Mouse (Mus musculus) heart, postnatal 25 days (tissue): Measurements from ENCODE around the gene Add1. TPM values are rescaled to one million over a fixed set of nuclear protein-coding genes. Genes with fewer than 3 reads are reported as not detected.
"Not testable (repeated sequence)": the region's sequence is repeated elsewhere in the genome, so short reads cannot be mapped to it uniquely, and the experiment has no call there.

Experiments used
- DNase-seq: peaks from one replicate; pipeline ENCODE4 v3.0.0; 2022; ENCODE audit warnings: low spot score
- intact Hi-C: fragments of 180-260 bp; cut with DNase I; formaldehyde crosslinking; loops from one replicate; pipeline ENCODE4 v1.15.1; 2025
- total RNA-seq, 2 experiments: library from RNA; stranded (reverse); gene quantifications; 2 replicates each; pipeline ENCODE4 v1.2.3; 2021

Add1 gene
- total RNA-seq, 2 experiments from 2014 or later, result 125 to 136 TPM

DNA sequence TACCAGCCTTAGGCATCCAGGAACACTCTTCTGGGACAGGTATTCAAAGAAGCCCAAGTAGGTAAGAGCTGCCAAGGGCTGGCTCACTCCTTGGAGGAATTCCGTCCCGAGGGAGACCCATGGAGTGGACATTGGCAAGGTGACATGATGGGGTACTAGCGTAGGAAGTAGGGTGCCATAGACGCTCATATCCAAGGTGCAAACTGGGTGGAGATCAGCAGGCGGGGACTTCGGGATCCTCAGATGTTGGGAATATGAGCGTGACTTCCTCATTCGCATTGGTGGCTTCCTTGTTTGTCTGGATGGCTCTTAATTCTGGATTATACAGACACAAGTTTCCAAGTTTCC, 24.4 kb upstream of the Add1 start:
- intact Hi-C loops, result no loop called here

DNA sequence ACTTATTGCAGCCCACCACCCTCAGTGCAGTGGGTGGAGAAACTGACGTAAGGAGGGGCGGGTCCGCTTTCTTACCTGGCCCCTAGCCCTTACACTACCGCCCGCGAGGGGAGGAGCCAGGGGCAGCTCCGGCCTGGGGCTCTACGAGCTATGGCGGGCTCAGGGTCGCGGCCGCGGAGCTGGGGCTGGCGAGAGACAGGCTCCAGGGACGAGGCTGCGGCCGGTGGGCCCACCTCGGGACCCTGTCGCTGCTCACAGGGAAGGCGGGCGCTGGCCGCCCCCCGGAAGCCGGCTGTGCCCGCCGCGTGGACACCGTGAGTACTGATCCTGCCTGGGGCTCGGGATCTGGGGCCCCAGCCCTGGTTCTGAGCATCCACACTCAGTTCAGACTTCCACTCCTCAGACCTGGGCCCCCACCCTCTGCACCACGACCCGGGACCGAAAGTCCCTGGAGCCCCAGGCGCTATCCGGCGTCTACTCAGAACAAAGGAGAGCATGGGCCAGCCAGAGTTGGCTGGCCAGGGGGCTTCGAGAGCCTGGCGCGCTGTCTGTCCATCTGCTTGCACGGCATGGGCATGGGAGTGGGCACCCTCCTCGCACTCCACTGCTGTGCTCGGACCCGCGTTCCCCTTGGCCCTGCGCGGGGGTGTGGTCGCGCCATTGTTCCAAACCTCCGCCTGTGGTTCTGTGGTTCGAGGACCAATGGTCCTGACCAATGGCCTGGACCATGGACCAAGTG, 23.8 kb upstream of the Add1 start:
- intact Hi-C loops, result no loop called here

More for the DNA sequence above, 24.4 kb upstream of the Add1 start:
- DNase-seq, result no peak

DNA sequence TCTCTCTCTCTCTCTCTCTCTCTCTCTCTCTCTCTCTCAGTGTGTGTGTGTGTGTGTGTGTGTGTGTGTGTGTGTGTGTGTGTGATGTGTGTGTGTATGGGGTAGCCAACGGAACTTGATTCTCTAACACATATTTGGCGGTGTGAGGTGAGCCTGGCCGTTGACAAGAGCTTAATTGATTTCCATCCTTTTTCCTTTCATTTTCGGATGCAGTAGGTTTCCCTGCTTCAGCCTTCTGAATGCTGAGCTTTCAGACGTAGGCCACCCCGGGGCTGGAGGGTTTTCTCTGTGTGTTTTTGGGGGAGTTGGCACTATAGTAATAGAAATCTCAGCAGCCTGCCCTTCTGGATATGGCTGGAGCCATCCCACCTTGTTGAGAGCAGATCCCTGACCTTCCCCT, 23.2 kb upstream of the Add1 start:
- DNase-seq, result no peak
- intact Hi-C loops, result no loop called here

More for the DNA sequence above, 23.8 kb upstream of the Add1 start:
- peak; percentile 27 for DNase-seq

DNA sequence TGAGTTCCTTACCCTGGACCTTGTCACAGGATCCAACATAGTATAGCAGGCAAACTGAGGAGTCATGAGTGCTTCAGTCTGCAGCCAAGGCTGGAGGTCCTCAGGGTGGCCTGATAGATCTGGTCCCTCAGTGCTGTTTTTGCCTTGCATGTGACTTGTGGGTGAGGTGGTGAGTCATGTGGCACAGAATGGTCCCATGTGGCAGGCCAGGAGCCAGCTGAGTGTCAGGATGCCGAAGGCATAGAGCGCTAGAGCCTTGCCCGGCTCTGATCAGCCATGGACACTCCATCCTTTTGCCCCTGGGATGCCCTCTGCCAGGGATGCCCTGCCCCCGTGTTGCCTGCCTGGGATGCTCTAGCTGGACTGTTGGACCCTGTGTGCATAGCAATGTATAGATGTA, 21.6 kb upstream of the Add1 start:
- no peak for DNase-seq
- intact Hi-C loops, result no loop called here

DNA sequence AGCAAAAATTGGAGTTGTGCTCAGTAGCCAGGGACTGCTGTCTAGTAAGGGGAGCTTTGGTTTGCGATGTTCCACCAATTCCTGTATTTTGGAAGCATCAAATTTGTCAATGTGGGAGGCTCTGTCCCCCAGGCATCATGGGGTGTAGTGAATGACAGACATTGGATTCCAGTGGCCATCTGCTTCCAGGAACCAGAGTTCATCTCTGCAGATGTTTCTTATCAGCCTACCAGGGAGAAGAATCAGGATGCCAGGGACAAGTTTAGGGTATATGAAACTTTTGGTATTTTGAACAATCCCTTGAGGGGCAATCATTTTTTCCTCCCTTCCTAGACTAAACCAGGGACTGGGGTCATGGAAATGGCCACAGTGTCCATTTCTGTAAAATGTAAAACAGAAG, 9.6 kb upstream of the Add1 start:
- no peak for DNase-seq
- intact Hi-C loops, result no loop called here

DNA sequence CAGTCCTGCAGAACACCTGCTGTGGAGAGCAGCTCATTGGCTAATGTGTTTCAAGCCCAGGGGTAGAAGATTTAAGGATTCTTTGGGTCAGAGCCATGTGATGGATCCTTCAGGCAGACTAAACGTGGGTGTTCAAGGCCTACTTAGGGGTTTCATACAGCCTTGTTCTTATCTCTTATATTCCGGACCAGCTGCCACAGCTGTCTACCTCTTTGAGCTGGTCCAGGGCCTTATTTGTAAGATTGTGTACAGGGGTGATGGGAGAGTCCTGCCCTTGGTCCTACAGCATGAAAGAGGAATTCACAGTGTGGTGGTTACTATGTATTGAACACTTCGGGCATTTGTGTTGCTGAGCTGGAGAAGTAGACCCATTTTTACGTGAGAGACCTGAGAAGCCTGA, 9.2 kb upstream of the Add1 start:
- intact Hi-C loops, result no loop called here
- no peak for DNase-seq

DNA sequence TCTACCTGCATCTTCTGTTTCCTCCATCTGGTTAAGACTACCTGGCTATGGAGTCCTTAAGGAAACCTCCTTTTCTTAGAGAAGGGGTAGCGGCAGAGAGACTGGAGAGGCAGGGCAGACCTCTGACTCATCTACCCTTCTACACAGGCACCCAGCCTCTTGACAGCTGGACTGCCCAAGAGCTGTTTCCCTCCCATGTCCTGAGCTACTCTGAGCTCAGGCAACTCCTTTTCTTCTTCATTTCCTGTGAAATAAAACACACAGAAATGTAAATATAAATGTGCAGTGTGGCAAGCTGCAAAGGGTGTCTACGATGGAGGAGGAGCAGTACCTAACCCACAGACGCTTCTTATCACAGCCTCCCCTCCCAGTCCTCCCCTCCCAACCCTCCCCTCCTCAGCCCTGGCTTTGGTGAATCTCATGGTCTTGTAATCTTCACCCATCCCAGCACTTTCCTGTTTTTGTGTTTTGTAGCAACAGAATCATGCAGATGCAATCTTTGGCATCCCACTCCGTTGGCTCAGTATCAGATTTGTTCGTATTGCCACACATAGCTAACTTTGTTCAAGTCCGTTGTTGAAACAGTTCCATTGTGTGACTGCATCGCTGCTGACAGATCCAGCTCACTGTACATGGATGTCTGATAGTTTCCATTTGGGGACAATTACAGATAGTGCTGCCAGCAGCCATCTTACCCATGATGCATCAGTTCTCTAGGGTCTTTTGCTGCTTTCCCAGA, 7.8 kb upstream of the Add1 start:
- intact Hi-C loops, result no loop called here
- peak; percentile 79 for DNase-seq

DNA sequence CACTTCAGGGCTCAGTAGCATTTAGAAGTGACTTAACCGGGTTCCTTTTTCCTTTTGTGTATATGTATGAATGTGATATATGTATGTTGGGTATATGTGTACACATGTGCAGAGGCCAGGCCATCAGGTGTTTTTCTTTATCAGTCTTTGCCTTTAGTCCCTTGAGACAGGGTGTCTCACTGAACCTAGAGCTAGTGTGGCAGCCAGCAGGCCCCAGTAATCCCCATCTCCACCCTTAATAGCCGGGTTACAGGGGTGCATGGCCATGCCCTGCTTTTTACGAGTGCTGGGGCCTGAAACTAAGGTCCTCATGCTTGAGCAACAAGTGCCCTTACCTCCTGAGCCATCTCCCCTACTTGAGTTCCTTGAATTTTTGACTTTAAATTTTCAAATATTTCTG, 1.9 kb upstream of the Add1 start:
- no peak for DNase-seq
- intact Hi-C loops, result no loop called here

DNA sequence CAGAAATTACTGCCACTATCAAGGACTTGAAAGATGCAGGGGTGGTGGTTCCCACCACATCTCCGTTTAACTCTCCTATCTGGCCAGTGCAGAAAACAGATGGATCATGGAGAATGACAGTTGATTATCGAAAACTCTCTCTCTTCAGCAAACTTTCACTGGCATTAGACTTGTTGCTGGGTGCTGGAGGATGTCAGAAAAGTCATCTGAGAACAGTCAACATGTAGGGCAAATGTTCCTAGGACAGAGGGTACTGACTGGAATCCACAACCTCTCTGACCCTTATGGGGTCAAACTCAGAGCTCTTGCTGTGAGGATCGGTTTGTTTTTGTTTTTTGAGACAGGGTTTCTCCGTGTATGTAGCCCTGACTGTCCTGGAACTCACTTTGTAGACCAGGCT, 896 bp upstream of the Add1 start:
- DNase-seq, intact Hi-C loops: not testable (repeated sequence)

DNA sequence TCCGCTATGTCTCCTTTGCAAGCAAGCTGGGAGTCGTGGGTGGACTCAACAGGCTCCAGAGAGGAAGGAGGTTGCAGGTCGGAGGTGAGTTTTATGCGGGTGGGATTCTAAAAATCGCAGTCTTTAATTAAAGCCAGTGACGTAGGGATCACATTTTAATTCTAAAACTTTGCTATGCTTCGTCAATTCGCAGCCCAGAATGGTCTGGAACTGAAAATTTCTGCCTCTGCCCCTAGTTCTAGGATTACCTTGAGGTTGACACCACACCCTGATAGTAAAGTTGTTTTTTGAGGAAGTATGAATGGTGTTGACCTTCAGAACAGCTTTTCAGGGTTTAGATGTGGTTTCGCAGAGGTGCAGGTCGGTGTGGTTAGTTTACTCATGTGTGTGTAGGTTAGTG, 1.3 kb downstream of the Add1 start:
- DNase-seq, result no peak
- intact Hi-C loops, result no loop called here

DNA sequence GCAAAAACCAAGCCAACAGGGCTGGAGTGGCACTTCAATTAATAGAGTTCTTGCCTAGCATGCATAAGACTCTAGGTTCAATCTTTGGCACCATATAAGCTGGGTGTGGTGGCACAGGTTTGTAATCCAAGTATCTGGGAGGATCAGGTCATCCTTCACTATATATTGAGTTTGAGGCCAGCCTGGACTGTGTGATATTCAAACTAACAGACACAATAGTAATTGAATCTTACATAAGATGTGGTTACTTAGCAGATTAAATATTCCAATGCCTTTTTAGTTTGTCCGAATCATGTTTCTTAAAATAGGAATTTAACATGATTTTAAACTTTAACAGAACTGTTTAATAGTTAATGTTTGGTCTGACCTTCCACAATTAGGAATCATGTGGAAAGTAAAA, 2.8 kb downstream of the Add1 start:
- DNase-seq, result no peak
- intact Hi-C loops, result no loop called here

DNA sequence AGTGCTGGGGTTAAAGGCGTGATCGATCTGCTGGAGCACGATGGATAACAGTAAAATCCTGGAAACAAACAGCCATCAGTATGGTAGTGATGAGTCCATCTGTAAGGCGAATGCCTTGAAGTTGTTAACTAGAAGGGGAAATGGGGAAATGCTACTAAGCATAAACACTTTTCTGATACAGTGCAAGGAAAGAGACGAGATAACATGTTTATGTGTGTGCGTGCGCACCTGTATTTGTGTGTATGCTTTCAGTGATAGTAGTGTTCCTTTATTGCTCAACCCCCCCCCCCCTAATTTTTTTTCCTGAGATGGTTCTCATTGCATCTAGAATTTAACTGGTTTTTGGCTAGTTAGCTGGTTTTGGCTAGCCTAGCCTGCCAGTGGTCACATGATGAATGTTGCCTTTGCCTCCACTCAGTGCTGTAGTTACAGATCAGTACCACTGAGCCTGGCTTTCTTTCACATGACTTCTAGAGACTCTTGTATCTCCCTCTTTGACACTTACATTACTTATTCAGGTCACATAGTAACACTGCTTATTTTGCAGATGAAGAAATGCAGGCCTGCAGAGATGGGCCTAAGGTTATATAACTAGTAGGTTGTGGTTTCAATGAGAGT, 4.7 kb downstream of the Add1 start:
- DNase-seq, result no peak
- intact Hi-C loops, result no loop called here

DNA sequence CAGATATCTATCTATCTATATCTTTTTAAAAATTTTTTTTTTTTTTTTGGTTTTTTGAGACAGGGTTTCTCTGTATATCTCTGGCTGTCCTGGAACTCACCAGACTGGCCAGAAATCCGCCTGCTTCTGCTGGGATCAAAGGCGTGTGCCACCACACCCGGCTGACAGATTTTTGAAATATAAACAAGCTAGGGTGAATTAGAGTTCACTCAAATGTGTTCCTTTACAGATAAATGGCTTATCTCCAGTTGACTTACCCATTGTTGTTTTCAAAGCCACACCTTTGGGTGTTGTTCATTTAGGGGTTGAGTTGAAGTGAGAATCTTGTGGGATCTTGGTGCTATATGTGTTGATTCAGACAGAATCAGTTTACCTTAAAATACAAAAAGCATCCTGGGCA, 5.9 kb downstream of the Add1 start:
- intact Hi-C loops, result no loop called here
- DNase-seq, result no peak

DNA sequence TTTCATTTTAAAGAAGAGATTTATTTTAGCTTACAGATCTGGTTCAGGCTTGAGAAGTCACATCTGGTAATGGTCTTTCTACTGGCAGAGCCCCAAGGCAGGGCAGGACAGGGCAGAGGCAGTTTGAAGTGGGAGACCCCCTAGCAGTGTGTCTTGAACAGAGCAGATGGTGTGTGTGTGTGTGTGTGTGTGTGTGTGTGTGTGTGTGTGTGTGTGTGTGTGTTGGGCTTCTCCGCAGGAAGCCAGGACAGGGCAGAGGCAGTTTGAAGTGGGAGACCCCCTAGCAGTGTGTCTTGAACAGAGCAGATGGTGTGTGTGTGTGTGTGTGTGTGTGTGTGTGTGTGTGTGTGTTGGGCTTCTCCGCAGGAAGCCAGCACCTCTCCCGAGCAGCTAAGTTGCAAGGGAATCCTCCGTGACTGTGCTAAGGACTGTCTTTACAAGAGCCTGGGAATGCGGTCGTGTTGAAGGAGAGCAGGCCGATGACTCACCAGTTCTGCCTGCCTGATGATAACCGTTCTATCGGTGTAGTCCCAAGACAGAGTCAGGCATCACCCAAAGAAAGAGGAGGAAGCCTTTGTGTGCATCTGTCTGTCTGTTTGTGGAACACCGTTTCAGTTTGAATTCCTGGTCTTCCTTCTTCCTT, 8.3 kb downstream of the Add1 start:
- DNase-seq, intact Hi-C loops: not testable (repeated sequence)

DNA sequence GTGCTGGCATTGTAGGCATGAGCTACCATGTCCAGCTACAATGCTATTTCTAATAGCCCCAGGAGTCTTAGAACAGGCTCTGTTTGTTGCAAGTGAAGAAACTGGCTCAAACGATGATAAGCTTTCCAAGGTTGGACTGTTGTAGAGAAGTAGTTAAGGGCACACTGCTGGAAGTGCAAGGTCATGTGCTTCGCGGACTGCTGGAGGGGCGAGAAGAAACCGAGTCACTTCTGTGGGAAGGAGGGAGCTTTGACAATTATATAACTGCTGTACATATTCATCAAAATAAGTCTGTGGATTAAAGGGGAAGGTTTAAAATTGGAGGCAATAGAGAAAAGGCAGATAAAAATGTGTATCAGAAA, 8.8 kb downstream of the Add1 start:
- intact Hi-C loops, result no loop called here
- DNase-seq, result no peak

DNA sequence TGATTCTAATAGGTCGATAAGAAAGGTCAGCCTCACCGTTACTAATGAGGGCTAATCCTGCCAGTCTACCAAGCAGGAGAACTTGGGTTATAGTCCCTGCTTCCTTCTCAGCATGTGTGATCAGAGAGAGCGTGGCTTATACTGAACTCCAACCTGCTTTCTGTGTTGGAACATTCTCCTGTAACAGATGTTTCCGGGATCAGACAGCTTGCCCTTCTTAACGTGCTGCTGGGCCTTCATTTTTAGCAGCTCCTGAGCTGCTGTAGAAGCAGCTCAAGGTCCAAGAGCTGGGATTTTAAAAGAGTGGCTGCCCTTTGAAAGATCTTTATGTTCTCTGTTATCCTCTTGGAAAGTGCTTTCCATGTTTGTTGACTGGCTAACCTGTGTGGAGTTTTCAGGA, 11.8 kb downstream of the Add1 start:
- intact Hi-C loops, result no loop called here
- no peak for DNase-seq

DNA sequence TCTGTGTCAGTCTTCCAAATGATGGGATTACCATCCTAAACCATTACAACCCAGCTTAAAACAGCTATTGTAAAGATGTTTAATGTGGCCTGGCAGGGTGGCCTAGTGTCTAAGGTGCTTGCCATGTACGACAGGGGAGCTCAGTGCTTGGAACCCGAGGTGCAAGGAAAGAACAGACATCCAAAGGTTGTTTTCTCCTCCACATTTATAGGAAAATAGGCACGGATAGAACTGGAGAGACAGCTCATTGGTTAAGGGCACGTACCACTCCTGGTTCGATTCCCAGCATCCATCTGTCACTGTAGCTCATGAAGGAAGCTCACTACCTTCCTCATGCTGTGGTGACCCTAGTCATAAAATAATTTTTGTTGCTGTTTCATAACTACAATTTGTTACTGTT, 14.4 kb downstream of the Add1 start:
- intact Hi-C loops, result no loop called here
- DNase-seq, result no peak

DNA sequence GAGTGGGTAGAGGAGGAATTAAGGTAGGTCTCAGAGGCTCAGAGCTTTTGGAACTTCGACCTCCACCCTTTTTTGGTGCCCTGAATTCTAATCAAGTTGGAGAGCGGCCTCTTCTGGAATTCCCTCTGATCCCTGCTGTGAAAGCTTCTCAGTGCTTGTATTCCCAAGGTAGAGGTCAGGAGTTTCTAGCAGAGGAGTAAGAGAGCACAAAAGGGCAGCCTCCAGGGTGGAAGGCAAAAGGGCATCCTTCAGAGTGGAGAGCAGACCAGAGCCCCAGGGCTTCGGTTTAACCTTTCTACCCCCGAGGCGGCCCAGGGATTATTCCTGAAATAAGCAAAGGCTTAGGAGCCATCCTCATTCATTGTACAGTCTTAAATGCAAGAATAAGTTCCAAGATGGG, 16.6 kb downstream of the Add1 start:
- intact Hi-C loops, result no loop called here
- DNase-seq, result no peak

DNA sequence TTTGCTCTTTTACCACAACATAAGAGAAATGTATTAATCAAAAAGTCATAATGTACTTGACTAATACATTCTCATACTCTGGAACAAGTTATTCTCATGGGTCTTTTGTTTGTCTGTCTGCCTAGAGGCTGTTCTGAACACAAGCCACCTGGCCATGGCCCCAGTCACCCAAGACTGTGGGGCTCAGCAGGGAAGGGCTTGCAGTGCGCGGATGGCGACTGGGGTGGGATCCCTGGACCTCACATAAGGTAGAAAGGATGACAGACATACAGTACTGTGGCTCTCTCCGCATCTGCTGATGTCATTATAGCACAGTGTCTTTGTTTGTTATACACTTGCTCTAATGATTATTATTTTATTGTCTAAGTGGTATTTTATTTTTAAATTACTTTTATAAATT, 17.2 kb downstream of the Add1 start:
- intact Hi-C loops, result no loop called here
- DNase-seq, result no peak

DNA sequence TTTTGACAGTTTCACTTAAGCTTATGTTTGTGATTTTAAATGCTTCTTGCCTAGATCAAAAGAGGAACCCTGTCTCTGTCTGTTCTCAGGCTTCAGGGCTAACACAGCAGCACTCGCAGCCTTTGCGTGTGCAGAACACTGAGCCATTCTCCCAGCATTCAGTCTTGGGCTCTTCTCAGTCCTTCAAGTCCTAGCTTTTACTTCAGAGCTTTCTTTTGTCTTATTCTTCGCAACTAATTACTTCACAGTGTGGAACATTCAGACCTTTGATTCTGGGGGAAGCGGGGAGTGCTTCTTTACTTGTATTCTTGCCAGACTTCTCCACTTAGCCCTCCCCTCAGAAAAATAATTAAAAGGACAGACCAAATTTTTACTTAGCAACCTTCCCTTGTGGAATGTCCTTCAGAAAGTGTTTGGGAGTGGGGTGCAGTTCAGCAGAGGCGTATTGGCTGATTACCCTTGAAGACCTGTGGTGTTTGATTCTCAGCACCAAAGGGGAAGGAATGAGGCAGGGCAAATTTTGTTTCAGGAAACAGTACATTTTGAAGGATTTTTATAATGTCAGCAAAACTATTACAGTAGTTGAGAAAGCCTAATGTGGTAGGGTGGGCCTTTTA, 18.0 kb downstream of the Add1 start:
- intact Hi-C loops, result no loop called here
- DNase-seq, result no peak

DNA sequence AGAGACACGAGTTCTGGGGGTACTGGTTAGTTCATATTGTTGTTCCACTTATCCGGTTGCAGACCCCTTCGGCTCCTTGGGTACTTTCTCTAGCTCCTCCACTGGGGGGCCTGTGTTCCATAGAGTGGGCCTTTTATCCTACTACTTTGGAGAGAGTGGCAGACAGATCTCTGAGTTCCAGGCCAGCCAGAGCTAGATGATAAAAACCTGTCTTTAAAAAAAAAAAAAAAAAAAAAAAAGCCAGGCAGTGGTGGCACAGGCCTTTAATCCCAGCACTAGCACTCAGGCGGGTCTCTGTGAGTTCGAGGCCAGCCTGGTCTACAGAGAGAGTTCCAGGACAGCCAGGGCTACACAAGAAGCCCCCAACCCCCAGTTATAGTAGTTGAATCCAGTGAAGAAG, 18.8 kb downstream of the Add1 start:
- intact Hi-C loops, DNase-seq: not testable (repeated sequence)
